Mouse (Mus musculus): Measurements from ENCODE around the gene Lrp1. TPM values are rescaled to one million over a fixed set of nuclear protein-coding genes. Genes with fewer than 3 reads are reported as not detected.

Lrp1 gene
- polyA plus RNA-seq, 1 experiment from 2014 or later, result 77.0 TPM

DNA sequence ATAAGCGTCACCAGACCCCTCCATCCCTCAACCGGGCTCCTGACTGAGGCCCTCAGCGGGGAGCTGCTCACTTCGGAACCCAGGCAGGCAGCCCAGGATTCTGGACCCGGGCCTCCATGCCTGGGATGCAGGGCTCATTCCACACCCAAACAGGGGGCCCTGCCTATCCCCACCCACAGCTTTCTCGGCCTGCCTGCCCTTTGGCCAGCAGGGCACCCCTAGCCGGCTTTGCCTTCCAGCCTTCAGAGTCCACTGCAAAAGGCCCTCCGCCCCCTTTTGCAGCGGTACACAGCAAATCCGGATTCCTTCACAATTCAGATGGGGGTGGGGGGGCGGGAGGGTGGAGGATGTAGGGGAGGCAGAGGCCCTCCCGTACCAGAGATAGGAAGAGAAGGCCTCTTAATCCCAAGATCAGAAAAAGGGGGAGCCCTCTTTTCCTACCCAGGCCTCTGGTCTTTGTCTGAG lies 975 bp downstream of the Lrp1 start:
- Histone ChIP-seq H3K4me1 (peaks cover 52% of the 10 kb centered on the region), H3K27ac (peak overlapping the region; percentile 99), H3K27me3 (replicated peaks) (no peaks in the 10 kb centered on the region), H3K9me3 (no peaks in the 10 kb centered on the region), H3K4me3 (replicated peaks) (peak overlapping the region; percentile 69), H3K9ac (peak overlapping the region; percentile 87), H3K36me3 (no peaks in the 10 kb centered on the region), H3K4me2 (peak overlapping the region; percentile 86)
- ATAC-seq (ENCODE audit: insufficient read depth, low FRiP score, low read depth), result no peak
- WGBS, result 6% methylated on average over 12 of the region's 12 CpGs

DNA sequence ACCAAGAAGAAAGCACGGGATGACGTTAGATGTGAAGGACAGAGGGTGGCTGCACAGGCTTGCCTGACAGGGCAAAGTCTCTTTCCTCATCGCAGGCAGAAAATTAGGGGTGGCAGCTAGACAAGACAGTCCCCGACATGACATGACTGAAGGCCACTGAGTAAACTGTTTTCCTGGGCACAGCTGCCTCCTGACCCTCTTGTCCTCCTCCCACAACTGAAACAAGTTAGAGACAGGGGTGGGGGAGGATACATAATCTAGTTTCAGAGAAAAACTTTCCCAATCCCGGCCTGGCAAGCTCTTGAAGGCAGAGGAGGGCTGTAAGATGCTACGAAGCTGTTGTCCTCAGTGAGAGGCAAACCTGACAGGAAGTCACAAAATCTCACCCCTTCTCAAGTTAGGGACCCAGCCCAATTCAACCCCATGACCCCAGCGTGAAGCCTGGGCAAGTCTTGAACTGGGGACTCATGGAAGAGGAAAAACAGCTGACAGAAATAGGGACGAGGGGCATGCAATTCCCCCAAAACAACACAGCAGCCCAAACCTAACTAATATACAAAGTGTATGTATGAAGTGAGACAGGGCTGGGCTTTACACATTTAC lies 1.7 kb downstream of the Lrp1 start:
- Histone ChIP-seq H3K36me3 (no peaks in the 10 kb centered on the region), H3K4me2 (peak overlapping the region; percentile 86), H3K27ac (peak overlapping the region; percentile 99), H3K4me3 (replicated peaks) (peak overlapping the region; percentile 69), H3K27me3 (replicated peaks) (no peaks in the 10 kb centered on the region), H3K9ac (peak overlapping the region; percentile 87; the same call in 1 of the 2 replicates), H3K4me1 (peaks cover 60% of the 10 kb centered on the region), H3K9me3 (no peaks in the 10 kb centered on the region)
- WGBS, result 17% methylated on average over 8 of the region's 8 CpGs
- no peak for ATAC-seq (ENCODE audit: insufficient read depth, low FRiP score, low read depth)

DNA sequence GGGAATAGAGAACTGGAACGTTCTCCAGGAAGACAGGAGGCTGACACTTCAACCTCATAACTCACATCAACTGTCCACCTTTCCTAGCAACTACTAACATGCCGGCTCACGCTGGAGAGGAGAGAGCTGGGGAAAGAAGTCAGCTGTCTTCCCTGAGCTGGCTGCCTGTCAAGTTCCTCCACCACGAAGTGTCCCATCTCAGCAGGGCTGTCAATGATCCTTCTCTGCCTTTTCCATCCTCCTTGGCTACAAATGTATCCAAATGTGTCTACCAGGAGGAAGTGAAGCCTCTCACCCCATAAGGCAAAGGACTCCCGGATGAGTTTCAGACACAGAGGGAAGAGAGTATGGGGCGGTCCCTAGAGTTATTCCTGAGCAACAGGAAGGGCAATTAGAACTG lies 2.8 kb downstream of the Lrp1 start:
- H3K4me3 ChIP-seq (replicated peaks), result peak overlapping the region; percentile 69
- no peak overlapping the region for H3K9ac ChIP-seq
- H3K27me3 ChIP-seq (replicated peaks), result no peaks in the 10 kb centered on the region
- ATAC-seq (ENCODE audit: insufficient read depth, low FRiP score, low read depth), result no peak
- WGBS, result 27% methylated on average over 6 of the region's 6 CpGs
- no peaks in the 10 kb centered on the region for H3K36me3 ChIP-seq
- peak overlapping the region; percentile 99 for H3K27ac ChIP-seq
- H3K4me1 ChIP-seq, result peaks cover 70% of the 10 kb centered on the region
- no peaks in the 10 kb centered on the region for H3K9me3 ChIP-seq
- H3K4me2 ChIP-seq, result peak overlapping the region; percentile 86

DNA sequence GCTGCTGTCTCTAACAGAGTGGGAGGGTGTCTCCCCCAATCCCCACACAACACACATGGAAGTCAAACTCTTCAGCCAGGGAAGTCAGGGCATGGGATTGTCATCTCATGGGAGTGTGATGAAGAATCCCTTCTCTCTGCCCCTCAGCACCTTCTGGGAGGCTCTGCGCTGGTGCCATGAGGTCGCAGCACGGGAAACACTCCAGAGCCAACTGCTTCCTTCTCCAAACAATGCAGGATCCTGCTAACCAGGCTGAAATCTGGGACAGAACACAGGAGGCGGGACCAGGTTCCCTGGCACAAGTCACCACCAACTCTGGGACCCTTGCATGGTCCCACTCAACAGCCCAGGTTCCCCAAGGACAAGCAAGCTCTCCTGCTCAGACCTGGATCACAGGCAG lies 3.7 kb downstream of the Lrp1 start:
- H3K27ac ChIP-seq, result 0 out of 2 replicates have a peak overlapping the region, but pooled peaks have one; percentile 3
- H3K9me3 ChIP-seq, result no peaks in the 10 kb centered on the region
- H3K27me3 ChIP-seq (replicated peaks), result no peaks in the 10 kb centered on the region
- H3K36me3 ChIP-seq, result peaks cover under 1% of the 10 kb centered on the region; the same call in 1 of the 2 replicates
- no peak overlapping the region for H3K9ac ChIP-seq
- H3K4me2 ChIP-seq, result peak overlapping the region; percentile 86; the same call in 1 of the 2 replicates
- ATAC-seq (ENCODE audit: insufficient read depth, low FRiP score, low read depth), result no peak
- H3K4me1 ChIP-seq, result peaks cover 73% of the 10 kb centered on the region
- H3K4me3 ChIP-seq (replicated peaks), result no peak overlapping the region
- WGBS, result 55% methylated on average over 4 of the region's 4 CpGs

DNA sequence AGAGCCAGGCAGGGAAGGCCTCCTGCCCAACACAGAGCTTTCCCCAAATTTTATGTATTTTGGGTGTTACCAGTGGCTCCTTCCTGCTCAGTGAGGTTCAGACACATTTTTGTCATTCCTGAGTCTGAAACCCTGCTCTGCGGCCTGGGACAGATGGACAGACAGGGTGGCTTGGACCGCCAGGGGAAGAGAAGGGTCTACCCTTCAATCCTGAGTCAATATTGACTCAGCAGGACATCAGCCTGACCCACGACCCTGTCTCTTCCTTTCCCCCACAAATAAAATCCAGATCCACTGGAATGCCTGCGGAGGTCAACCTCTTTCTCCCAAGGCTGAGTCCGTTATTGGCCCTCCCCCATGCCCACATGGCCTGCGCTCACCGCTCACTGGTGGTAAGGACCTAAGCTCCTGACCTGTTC lies 4.7 kb downstream of the Lrp1 start:
- Histone ChIP-seq H3K4me1 (peaks cover 68% of the 10 kb centered on the region), H3K4me3 (replicated peaks) (no peak overlapping the region), H3K27ac (peak overlapping the region; percentile 83), H3K36me3 (peaks cover 11% of the 10 kb centered on the region; the same call in 1 of the 2 replicates), H3K27me3 (replicated peaks) (no peaks in the 10 kb centered on the region), H3K9me3 (no peaks in the 10 kb centered on the region), H3K9ac (no peak overlapping the region), H3K4me2 (peak overlapping the region; percentile 26; the same call in 1 of the 2 replicates)
- no peak for ATAC-seq (ENCODE audit: insufficient read depth, low FRiP score, low read depth)
- WGBS, result 46% methylated on average over 7 of the region's 7 CpGs

DNA sequence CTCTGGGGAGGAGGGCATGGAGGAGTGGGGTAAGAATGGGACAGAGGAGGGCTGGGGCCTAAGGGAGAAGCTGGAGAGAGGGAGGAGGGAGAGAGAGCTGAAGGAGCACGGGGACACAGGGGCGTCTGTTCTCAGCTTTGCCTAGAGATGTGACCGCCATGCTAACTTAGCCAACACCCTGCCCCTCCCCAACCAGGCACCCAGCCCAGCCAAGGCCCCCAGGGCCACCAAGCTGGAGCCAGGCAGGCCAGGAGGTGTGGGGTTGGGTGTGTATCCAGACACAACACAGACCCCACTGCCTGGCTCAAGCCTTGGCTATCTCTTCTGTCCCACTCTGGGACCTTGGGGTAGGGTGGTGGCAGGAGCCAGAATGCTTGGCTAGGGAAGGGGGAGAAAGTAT lies 5.4 kb downstream of the Lrp1 start:
- peak overlapping the region; percentile 26 for H3K4me2 ChIP-seq
- H3K9ac ChIP-seq, result no peak overlapping the region
- no peaks in the 10 kb centered on the region for H3K27me3 ChIP-seq (replicated peaks)
- H3K4me1 ChIP-seq, result peaks cover 69% of the 10 kb centered on the region
- H3K9me3 ChIP-seq, result no peaks in the 10 kb centered on the region
- 36% methylated on average over 3 of the region's 3 CpGs for WGBS
- H3K4me3 ChIP-seq (replicated peaks), result no peak overlapping the region
- H3K36me3 ChIP-seq, result peaks cover 13% of the 10 kb centered on the region; the same call in 1 of the 2 replicates
- peak overlapping the region; percentile 83 for H3K27ac ChIP-seq
- ATAC-seq (ENCODE audit: insufficient read depth, low FRiP score, low read depth), result no peak

- Histone ChIP-seq H3K9ac (no peak overlapping the region), H3K27ac (peak overlapping the region; percentile 83), H3K9me3 (no peaks in the 10 kb centered on the region), H3K4me2 (peak overlapping the region; percentile 26), H3K27me3 (replicated peaks) (no peaks in the 10 kb centered on the region), H3K4me1 (peaks cover 74% of the 10 kb centered on the region), H3K36me3 (peaks cover 14% of the 10 kb centered on the region; the same call in 1 of the 2 replicates), H3K4me3 (replicated peaks) (no peak overlapping the region)
- 28% methylated on average over 2 of the region's 2 CpGs for WGBS
- no peak for ATAC-seq (ENCODE audit: insufficient read depth, low FRiP score, low read depth)
Measured at GRCm38 (mm10) chr10:127615034-127615374, 5.9 kb downstream of the Lrp1 start.

- peak overlapping the region; percentile 83 for H3K27ac ChIP-seq
- peak overlapping the region; percentile 26 for H3K4me2 ChIP-seq
- peaks cover 73% of the 10 kb centered on the region for H3K4me1 ChIP-seq
- no peak overlapping the region for H3K9ac ChIP-seq
- H3K9me3 ChIP-seq, result no peaks in the 10 kb centered on the region
- H3K36me3 ChIP-seq, result peaks cover 14% of the 10 kb centered on the region; the same call in 1 of the 2 replicates
- WGBS, result 25% methylated on average over 12 of the region's 12 CpGs
- no peak for ATAC-seq (ENCODE audit: insufficient read depth, low FRiP score, low read depth)
- H3K4me3 ChIP-seq (replicated peaks), result no peak overlapping the region
- H3K27me3 ChIP-seq (replicated peaks), result no peaks in the 10 kb centered on the region
Measured at GRCm38 (mm10) chr10:127614236-127615033, 6.5 kb downstream of the Lrp1 start.

DNA sequence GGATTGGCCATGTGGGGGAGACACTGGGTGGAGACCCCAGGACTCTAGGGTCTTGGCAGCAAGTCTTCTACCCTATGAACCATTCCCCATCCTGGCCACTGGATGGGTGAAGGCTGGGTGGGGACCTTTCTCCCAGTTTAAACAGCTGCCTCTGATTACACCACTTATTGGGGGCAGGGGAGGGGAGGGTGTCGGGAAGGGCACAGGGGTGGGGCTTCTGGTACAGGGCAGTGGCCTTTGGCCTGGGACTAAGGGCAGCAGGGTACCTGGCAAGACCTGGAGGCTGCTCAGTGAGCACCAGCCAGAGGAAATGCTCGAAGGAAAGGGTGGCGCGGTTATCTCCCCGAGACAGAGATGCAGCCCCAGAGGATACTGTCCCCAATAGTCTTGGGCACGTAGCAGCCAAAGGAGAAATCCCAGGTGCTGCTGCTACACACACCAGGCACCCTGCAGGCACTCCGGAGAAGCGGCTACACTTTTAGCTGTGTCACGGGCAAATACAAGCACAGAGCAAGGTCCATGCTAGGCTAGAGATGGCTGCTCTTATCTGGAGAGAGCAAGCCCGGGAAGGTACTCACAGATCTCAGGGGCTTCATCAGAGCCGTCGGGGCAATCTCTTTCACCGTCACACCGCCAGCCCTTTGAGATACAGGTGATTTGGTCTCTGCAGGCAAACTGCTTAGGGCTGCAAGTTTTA lies 8.7 kb downstream of the Lrp1 start:
- H3K4me2 ChIP-seq, result no peak overlapping the region
- H3K9me3 ChIP-seq, result no peaks in the 10 kb centered on the region
- H3K36me3 ChIP-seq, result peaks cover 30% of the 10 kb centered on the region
- WGBS, result 77% methylated on average over 14 of the region's 14 CpGs
- peaks cover 61% of the 10 kb centered on the region for H3K4me1 ChIP-seq
- H3K27ac ChIP-seq, result no peak overlapping the region
- no peak for ATAC-seq (ENCODE audit: insufficient read depth, low FRiP score, low read depth)
- H3K9ac ChIP-seq, result no peak overlapping the region
- no peak overlapping the region for H3K4me3 ChIP-seq (replicated peaks)
- no peaks in the 10 kb centered on the region for H3K27me3 ChIP-seq (replicated peaks)

GRCm38 (mm10) chr10:127610066-127610415 lies 10.9 kb downstream of the Lrp1 start:
- H3K36me3 ChIP-seq, result peaks cover 39% of the 10 kb centered on the region
- H3K27ac ChIP-seq, result peak overlapping the region; percentile 78
- peaks cover 45% of the 10 kb centered on the region for H3K4me1 ChIP-seq
- H3K4me2 ChIP-seq, result no peak overlapping the region
- no peaks in the 10 kb centered on the region for H3K9me3 ChIP-seq
- no peak overlapping the region for H3K9ac ChIP-seq
- ATAC-seq (ENCODE audit: insufficient read depth, low FRiP score, low read depth), result no peak
- no peaks in the 10 kb centered on the region for H3K27me3 ChIP-seq (replicated peaks)
- 80% methylated on average over 9 of the region's 9 CpGs for WGBS
- no peak overlapping the region for H3K4me3 ChIP-seq (replicated peaks)

GRCm38 (mm10) chr10:127609415-127610065 lies 11.4 kb downstream of the Lrp1 start:
- Histone ChIP-seq H3K9me3 (no peaks in the 10 kb centered on the region), H3K4me3 (replicated peaks) (no peak overlapping the region), H3K4me2 (no peak overlapping the region), H3K27ac (peak overlapping the region; percentile 78), H3K36me3 (peaks cover 43% of the 10 kb centered on the region), H3K9ac (no peak overlapping the region), H3K27me3 (replicated peaks) (no peaks in the 10 kb centered on the region), H3K4me1 (peaks cover 45% of the 10 kb centered on the region)
- ATAC-seq (ENCODE audit: insufficient read depth, low FRiP score, low read depth), result peak; percentile 36; the same call in 1 of the 2 replicates
- WGBS, result 33% methylated on average over 9 of the region's 9 CpGs

Measured in stomach, embryonic 15.5 days (tissue).